Mouse (Mus musculus): ENCODE measurements at regions not wholly inside any gene's neighbourhood (a gene's known extent, or its start where the extent isn't known, plus 50 kb on each side); places are given as distances from the start of the nearest gene placed in this dataset.

DNA sequence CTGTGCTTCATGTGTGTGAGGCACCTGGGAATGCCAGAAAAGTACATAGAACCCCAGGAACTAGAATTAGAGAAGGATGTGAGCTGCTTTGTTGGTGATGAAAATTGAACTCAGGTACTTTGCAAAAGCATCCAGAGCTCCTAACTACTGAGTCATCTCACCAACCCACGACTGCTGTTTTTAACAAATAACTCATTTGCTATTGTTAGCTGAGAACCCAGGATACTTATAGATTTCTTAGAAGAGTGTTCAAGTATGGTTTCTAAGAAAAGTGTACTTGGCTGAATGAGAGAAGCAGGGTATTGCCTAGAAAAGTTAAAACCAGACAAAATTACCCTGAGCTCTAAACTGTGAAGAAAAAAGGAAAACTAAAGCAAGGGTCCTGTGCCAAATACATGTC lies 335.8 kb downstream of the Tm4sf1 start:
- TF ChIP-seq CTCF (IDR thresholded peaks at IDR 0.05; ENCODE audit: low read depth, low read length): no peak
- TF ChIP-seq POLR2A (IDR thresholded peaks at IDR 0.05; ENCODE audit: insufficient read depth, low read length): no peak

All from ES-Bruce4 (cell line).